Mouse (Mus musculus) skeletal muscle tissue, adult 2 months (tissue): ENCODE measurements around the gene Rai1.

ENCODE experiments used
- DNase-seq: peaks from one replicate; pipeline ENCODE4 v3.0.0-alpha.2; 2012; ENCODE audit warnings: low read depth, low spot score

Rai1 gene

GRCm38 (mm10) chr11:60190055-60190641 lies 85.3 kb downstream of the Rai1 start:
- no peak for DNase-seq

- no peak for DNase-seq
These were observed 87.7 kb downstream of the Rai1 start for GRCm38 (mm10) chr11:60192534-60192933.

GRCm38 (mm10) chr11:60193556-60193955 lies 88.7 kb downstream of the Rai1 start:
- DNase-seq, result no peak

- no peak for DNase-seq
These were observed 90.3 kb downstream of the Rai1 start for GRCm38 (mm10) chr11:60195108-60195507.

DNA sequence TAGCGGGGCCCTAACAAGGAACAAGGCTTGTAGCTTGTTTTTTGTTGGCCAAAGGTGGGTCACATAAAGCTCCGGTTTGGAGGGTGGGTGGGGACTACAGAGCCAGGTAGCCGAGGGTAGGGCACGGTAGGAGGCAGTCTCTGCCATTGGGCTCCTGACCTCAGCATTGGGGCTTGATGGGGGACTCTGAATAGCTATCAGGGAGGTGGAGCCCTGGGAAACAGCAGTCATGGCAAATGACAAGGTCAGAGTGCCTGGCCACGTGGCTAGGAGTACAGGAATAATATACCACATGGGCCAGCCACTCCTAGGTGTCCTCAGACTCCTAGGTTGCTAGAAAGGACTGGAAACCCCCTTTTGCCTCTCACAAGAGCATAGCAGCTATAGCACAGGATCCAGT lies 91.5 kb downstream of the Rai1 start:
- no peak for DNase-seq

DNA sequence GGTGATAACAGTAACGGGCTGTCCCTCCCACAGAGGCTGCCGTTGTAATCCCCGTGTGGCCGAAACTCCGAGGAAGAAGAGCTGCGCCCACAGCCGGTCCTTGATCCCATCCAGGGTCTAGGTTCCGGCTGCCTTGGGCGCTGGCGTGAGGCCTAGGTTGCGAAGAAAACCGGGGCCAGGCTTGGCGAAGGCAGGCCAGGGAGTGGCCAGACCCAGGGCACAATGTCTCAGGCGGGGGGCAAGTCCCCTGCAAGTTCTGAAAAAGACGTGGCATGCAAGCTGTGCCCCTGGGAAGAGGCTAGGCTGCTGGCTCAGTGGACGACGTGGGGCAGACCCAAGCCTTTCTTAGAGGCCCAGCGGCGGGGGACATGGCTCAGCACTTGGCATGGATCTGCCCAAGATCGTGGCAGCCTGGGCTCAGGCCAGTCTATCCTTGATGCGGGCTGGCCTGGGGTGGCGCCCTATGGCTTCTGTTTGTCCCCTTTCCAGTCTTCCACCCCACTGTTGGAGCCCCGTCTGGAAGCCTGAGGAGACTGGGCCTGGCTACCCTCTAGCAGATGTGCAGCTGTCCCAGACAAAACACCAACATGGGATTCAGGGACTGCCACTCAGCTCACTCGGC lies 93.3 kb downstream of the Rai1 start:
- DNase-seq, result no peak

DNA sequence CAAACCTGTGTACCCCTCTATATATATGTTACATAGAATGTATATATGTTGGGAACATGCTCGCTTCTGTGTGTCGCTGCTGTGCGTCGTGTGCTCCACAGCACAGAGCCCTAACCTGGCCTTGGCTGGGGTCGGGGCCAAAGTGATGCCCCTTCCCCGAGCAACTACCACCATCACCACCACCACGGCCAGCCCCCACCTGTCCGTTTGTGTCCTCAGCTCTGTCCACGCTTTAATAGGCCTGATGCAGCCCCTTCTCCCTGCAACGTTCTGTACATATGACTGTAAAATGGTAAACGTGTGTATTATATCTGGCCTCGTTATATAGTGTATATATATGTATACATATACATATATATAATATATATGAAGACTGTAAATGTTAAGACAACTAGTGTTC lies 93.8 kb downstream of the Rai1 start:
- no peak for DNase-seq

DNA sequence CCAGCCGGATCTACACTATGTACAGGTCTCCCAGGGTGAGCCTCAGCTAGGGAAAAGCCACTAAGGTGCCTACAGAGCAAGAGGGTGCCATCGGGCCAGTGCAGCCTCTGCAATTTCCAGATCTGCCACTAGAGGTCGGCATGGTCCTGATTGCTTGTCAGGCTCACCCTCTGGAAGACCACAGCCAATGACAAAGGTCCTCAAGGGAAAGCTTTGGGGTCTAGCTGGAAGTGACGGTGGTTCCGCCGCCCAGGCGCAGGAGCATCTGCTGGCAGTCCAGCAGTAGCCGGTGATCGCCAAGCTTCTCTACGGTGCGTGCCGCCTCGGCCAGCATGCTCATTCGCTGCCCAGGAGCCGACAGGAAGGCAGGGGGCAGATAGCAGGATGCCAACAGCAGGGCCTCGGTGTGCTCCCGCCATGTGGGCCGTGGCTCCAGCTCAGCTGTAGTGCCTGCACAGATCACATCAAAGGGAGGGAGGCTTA lies 94.9 kb downstream of the Rai1 start:
- DNase-seq, result peak; percentile 80

- no peak for DNase-seq
These were observed 95.6 kb downstream of the Rai1 start for GRCm38 (mm10) chr11:60200384-60200783.

DNA sequence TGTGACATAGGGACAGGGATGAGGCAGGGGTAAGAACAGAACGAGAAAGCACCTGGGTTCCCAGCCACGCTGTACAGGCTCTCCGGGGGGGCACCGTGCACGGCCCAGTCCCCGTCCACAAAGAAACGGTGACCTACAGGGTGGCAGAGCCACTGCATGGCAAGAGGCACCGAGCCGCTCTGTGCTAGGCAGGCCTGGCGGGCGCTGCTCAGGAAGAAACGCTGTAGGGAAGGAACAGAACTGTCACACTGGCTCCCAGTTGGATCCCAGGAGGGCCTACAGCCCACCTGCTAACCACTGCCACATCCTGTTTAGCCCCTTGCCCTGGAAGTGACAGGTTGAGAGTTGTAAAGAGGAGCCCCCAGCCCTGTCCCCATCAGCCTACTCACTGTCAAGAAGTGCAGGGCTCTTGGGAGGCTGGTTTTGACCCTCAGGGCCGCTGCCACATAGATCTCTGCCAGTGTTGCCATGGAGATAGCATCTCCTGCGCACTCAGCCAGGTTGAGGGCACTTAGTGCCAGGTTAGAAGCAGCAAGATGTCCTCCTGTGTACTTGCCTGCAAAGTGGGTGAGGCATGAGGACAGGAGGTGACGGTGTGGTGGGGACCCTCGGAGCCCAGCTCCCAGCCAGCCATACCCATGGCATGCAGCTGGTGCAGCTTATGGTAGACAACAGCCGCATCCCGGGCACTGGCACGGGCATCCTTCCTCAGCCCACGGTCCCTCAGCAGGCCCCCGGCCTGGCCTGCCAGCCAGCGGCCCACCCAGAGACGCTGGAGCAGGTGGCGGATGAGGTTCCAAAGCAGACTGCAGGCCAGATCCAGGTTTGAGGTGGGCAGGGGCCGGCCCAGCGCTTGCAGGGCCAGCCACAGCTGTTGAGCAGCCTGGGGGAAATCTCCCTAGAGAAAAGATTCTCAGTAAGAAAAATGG lies 98.2 kb downstream of the Rai1 start:
- DNase-seq, result no peak

DNA sequence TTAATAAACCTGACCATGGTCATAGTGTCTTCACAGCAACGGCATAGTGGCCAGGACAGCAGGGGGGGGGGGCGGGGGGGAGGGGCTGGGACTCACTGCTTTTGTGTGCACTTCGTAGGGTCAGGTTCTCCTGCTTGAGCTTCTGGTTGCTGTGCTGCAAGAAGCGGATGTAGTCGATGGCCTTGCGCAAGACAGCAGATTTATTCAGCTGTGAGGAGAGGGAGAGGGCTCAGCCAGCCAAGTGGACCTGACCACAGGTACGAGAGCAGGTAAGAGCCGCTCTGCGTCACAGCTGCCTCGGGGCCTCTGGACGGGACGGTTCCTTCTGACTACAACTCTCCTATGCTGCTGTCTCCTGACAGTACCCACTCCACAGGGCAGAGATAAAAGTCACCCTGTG lies 100.2 kb downstream of the Rai1 start:
- no peak for DNase-seq

GRCm38 (mm10) chr11:60206207-60206606 lies 101.4 kb downstream of the Rai1 start:
- no peak for DNase-seq

GRCm38 (mm10) chr11:60208201-60208600 lies 103.4 kb downstream of the Rai1 start:
- DNase-seq, result no peak

DNA sequence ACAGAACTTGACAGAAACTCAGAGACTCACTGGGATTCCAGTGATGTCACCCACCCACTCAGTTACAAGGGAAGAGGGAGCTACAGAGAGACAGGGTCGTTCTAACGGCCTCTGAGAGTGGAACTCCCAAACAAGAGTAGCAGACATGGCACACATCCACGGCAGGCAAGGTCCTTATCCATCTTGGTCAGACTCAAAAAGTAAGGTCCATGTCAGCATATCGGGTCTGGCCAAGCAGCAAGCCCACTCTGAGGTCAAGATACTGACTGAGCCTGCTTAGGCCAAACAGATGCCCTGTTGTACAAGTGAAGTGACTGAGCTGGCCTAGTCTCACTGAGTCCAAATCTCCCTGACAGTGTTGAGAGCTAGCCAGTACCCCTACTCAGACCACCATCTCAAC lies 103.9 kb downstream of the Rai1 start:
- DNase-seq, result no peak

GRCm38 (mm10) chr11:60209217-60209932 lies 104.6 kb downstream of the Rai1 start:
- peak; percentile 79 for DNase-seq

DNA sequence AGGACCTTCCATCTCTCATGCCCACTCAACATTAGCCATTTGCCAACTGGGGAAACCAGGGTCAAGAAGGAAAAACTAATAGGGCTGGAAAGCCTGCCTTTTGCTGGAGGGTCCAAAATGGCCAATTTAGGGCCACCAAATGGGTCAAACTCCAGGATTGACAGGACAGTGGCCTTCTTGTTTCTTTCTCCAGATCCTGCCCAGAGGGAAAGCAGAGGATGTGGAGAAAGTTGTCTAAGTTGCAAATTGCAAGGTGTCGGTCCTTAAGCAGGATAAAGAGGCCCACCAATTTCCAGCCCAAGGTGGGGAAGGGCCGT lies 105.1 kb downstream of the Rai1 start:
- no peak for DNase-seq

- DNase-seq, result peak; percentile 85
These were observed 105.5 kb downstream of the Rai1 start for GRCm38 (mm10) chr11:60210305-60210724.

DNA sequence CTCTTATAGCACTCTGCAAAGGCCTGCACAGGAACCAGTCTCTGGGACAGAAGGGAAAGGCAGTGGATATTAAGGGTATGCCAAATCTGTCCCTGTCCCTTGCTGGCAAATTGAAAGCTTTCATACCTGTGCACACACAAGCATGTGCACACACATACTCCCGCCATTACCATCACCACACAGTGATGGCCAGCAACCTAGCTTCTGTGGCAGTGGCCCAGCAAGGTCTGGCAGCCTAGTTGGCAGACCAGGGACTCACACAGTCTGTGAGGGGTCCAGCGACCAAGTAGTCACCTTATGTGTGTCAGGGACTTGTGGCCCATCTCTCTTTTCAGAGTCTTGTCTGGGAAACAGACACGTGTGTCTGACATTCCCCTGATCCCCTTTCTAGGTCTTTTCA lies 106.3 kb downstream of the Rai1 start:
- DNase-seq, result no peak

DNA sequence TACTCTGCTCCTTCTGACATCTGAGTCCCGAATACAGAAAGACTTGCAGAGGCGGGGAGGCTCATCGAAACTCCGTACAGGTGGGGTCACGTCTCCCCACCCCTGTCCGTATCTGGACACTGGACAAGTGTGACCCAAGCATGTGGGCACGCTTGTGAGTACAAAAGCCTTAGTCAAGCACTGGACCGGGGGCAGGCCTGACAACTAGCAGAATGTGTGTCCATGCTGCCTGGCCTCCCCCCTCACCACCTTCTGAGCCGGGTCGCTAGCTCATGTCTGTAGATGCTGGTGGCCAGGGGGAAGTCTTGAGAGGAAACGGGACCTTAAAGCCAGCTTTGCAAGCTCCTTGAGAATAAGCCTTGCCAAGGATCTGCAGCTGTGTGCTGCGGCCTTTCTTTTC lies 106.9 kb downstream of the Rai1 start:
- DNase-seq, result no peak

GRCm38 (mm10) chr11:60213266-60213665 lies 108.5 kb downstream of the Rai1 start:
- DNase-seq, result no peak

DNA sequence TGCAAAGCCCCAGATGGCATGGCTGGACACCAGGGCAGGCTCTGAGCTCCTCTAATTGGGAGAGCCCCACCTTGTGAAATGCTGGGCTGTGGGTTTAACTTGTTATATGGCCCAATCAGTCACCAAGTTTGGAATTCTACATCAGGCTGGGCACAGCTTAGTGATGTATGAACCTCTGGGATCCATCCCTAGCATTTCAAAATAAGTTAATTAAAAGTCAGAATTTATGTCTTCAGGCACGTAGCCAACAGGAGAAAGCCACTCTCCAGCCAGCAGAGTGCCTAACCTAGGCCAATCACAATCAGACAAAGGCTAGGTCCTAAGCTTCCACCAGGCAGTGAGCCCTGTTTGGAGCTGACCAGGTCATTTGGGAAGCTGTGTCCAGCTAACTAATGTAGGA lies 111.9 kb downstream of the Rai1 start:
- no peak for DNase-seq

DNA sequence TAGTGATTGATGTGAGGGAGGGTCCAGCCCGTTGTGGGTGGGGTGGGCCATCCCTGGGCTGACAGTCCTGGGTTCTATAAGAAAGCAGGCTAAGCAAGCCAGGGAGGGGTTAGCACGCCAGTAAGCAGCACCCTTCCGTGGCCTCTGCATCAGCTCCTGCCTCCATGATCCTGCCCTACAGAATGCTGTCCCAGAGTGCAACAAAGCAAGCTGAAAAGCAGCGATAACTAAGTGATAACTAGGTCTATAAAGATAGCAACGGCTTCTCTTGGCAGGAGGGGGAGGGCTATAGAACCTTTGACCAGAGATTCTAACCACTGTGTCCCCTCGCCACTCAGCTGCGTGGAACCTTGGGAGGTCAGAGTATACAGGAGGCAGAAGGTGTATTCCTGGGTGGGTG lies 112.7 kb downstream of the Rai1 start:
- DNase-seq, result no peak
